Mouse (Mus musculus): Measurements from ENCODE around the gene Rpp40. TPM values are rescaled to one million over a fixed set of nuclear protein-coding genes. Genes with fewer than 3 reads are reported as not detected.

Gene Rpp40
- polyA plus RNA-seq, 1 experiment from 2014 or later, result 21.4 TPM

DNA sequence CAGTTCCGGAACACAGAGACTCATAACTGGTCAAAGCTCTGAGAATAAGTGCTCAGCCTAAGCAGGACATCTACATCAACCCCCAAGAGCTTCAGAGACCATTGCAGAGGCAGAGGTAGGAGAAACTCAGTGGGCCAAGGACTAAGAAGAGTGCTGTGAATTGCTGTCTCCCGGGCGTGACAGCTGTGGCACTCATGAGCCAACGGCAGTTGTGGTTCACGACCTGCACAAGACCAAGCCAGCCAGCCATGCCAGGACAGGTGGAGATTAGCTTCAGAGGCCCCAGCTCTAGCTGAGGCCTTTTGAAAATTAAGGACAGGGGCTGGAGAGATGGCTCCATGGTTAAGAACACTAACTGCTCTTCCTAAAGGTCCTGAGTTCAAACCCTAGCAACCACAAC, 26.6 kb downstream of the Rpp40 start:
- no peaks in the 10 kb centered on the region for H3K27me3 ChIP-seq (ENCODE audit: insufficient read depth, poor library complexity, severe bottlenecking)
- 0 out of 2 replicates have a peak, but pooled peaks cover 3% of the 10 kb centered on the region for H3K4me1 ChIP-seq (replicated peaks)
- no peaks in the 10 kb centered on the region for H3K9me3 ChIP-seq
- 0 out of 2 replicates have a peak, but pooled peaks cover 1% of the 10 kb centered on the region for H3K36me3 ChIP-seq
- WGBS, result 82% methylated on average over 5 of the region's 5 CpGs
- no peak for DNase-seq (ENCODE audit: low spot score)
- H3K4me3 ChIP-seq, result no peak overlapping the region
- no peak overlapping the region for H3K27ac ChIP-seq

DNA sequence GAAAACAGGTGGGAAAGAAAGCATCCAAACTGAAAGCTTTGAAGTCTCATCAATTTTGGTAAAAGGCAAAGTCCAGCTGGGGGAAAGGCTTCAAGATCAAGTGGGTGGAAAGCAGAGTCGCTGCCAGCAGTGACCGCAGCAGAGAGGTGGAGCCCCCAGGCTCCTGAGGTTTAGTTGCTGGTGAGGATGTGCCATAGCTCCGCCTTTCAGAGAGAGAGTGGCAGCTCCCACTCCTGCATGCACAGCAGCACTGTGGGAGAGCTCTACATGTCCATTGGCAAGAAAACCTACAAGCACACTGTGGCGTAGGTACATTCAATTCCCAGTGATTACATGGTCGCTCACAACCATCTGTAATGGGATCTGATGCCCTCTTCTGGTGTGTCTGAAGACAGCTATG, 27.1 kb downstream of the Rpp40 start:
- H3K27me3 ChIP-seq (ENCODE audit: insufficient read depth, poor library complexity, severe bottlenecking), result no peaks in the 10 kb centered on the region
- no peak for DNase-seq (ENCODE audit: low spot score)
- H3K27ac ChIP-seq, result no peak overlapping the region
- H3K4me3 ChIP-seq, result no peak overlapping the region
- H3K4me1 ChIP-seq (replicated peaks), result no peaks in the 10 kb centered on the region
- no peaks in the 10 kb centered on the region for H3K9me3 ChIP-seq
- WGBS, result 57% methylated on average over 5 of the region's 5 CpGs
- peaks cover 6% of the 10 kb centered on the region; the same call in 1 of the 2 replicates for H3K36me3 ChIP-seq

DNA sequence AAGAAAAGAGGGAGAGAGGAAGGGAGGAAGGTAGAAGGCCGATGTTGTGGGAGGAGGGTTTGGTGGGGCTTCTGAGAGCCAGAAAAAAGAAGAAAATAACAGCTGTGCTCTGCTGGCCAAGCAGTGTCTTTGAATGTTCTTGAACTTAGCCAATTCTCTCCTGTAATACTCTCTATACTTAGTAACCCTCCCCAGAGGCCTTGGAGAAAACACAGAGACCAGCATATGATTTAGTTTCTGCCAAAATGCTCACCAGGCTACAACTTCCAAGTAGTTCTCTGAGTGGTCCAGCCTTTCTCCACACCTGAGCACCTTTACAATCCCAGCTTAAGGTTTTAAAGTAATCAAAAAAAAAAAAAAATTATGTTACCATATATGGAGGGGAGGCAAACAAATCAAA, 27.9 kb downstream of the Rpp40 start:
- 75% methylated on average over 1 of the region's 1 CpGs for WGBS
- no peaks in the 10 kb centered on the region for H3K9me3 ChIP-seq
- no peak for DNase-seq (ENCODE audit: low spot score)
- H3K4me3 ChIP-seq, result no peak overlapping the region
- H3K4me1 ChIP-seq (replicated peaks), result no peaks in the 10 kb centered on the region
- H3K36me3 ChIP-seq, result peaks cover 6% of the 10 kb centered on the region; the same call in 1 of the 2 replicates
- no peak overlapping the region for H3K27ac ChIP-seq
- no peaks in the 10 kb centered on the region for H3K27me3 ChIP-seq (ENCODE audit: insufficient read depth, poor library complexity, severe bottlenecking)

DNA sequence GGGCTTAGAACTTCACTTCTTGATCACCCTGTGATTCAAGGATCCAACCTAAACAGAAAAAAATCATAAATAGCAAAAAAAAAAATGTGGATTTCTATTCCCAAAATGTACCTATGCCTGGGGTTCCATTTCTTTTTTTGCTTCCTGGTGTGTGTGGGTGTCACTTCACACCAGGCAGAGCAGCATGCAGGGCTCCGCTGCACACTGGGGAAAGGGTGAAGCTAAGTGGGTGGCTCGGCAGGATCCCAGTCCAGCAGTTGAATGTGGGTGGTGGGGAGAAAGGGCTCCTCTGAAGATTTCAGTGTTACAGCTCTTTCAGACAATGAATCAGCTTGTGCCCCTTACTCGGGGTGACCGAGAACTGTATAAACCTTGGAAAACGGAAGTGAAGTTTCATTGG, 30.8 kb downstream of the Rpp40 start:
- Histone ChIP-seq H3K36me3 (peaks cover 20% of the 10 kb centered on the region), H3K4me1 (replicated peaks) (no peaks in the 10 kb centered on the region), H3K27ac (no peak overlapping the region), H3K9me3 (no peaks in the 10 kb centered on the region), H3K4me3 (no peak overlapping the region), H3K27me3 (ENCODE audit: insufficient read depth, poor library complexity, severe bottlenecking) (no peaks in the 10 kb centered on the region)
- WGBS, result 87% methylated on average over 5 of the region's 5 CpGs
- no peak for DNase-seq (ENCODE audit: low spot score)

- Histone ChIP-seq H3K27me3 (ENCODE audit: insufficient read depth, poor library complexity, severe bottlenecking) (no peaks in the 10 kb centered on the region), H3K4me1 (replicated peaks) (no peaks in the 10 kb centered on the region), H3K9me3 (no peaks in the 10 kb centered on the region), H3K36me3 (peaks cover 27% of the 10 kb centered on the region), H3K4me3 (no peak overlapping the region), H3K27ac (no peak overlapping the region)
- no peak for DNase-seq (ENCODE audit: low spot score)
- 89% methylated on average over 3 of the region's 3 CpGs for WGBS
Measured at GRCm38 (mm10) chr13:35871107-35871506, 35.1 kb downstream of the Rpp40 start.

DNA sequence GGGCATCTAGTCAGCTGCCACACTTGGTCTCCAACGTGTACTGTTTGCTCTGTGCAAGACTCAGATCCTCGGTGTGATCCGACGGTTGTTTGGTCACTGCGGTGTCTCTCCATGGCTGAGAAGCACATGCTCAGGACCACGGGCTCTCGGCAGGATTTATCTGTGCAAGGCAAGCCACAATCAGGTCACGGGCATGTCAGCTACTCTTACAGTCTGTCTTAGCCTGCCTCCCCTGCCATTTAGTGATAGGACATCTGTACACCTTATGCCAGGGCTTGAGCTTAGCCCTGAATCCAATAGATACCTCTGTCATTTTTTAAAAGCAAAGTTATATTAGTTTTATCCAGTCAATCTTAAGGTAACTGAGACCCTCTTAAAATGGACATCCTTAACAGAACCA, 35.5 kb downstream of the Rpp40 start:
- no peaks in the 10 kb centered on the region for H3K9me3 ChIP-seq
- no peaks in the 10 kb centered on the region for H3K27me3 ChIP-seq (ENCODE audit: insufficient read depth, poor library complexity, severe bottlenecking)
- WGBS, result 91% methylated on average over 8 of the region's 8 CpGs
- peaks cover 31% of the 10 kb centered on the region for H3K36me3 ChIP-seq
- DNase-seq (ENCODE audit: low spot score), result no peak
- no peak overlapping the region for H3K27ac ChIP-seq
- no peaks in the 10 kb centered on the region for H3K4me1 ChIP-seq (replicated peaks)
- no peak overlapping the region for H3K4me3 ChIP-seq

- Histone ChIP-seq H3K4me1 (replicated peaks) (no peaks in the 10 kb centered on the region), H3K27me3 (ENCODE audit: insufficient read depth, poor library complexity, severe bottlenecking) (no peaks in the 10 kb centered on the region), H3K9me3 (no peaks in the 10 kb centered on the region), H3K4me3 (no peak overlapping the region), H3K27ac (no peak overlapping the region), H3K36me3 (peaks cover 52% of the 10 kb centered on the region)
- WGBS, result 86% methylated on average over 8 of the region's 8 CpGs
- no peak for DNase-seq (ENCODE audit: low spot score)
Measured at GRCm38 (mm10) chr13:35860916-35861315, 45.2 kb downstream of the Rpp40 start.

DNA sequence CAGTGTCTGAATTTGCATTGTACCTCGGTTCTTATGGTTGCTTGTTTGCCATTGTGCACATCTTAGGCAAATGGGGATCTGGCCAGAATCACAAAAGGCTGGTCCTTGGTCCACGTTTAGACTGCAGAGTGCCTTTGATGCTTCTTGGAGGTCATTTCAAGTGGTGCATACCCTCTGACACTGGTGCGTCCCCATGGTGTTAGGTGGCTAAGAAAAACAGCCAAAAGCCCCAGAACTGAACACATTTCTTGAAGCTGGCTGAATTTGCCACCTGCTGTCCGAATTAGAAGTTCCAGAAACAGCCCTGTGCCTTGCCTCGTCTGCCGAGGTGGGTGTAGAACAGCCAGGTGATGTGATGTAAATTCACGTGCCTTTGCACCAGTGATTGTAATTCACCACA, 48.7 kb downstream of the Rpp40 start:
- no peak for DNase-seq (ENCODE audit: low spot score)
- WGBS, result 84% methylated on average over 7 of the region's 7 CpGs
- H3K36me3 ChIP-seq, result peaks cover 24% of the 10 kb centered on the region
- H3K27me3 ChIP-seq (ENCODE audit: insufficient read depth, poor library complexity, severe bottlenecking), result no peaks in the 10 kb centered on the region
- H3K27ac ChIP-seq, result no peak overlapping the region
- no peak overlapping the region for H3K4me3 ChIP-seq
- H3K9me3 ChIP-seq, result no peaks in the 10 kb centered on the region
- H3K4me1 ChIP-seq (replicated peaks), result peaks cover 5% of the 10 kb centered on the region

- Histone ChIP-seq H3K4me3 (no peak overlapping the region), H3K27me3 (ENCODE audit: insufficient read depth, poor library complexity, severe bottlenecking) (no peaks in the 10 kb centered on the region), H3K9me3 (no peaks in the 10 kb centered on the region), H3K27ac (no peak overlapping the region), H3K4me1 (replicated peaks) (peaks cover 7% of the 10 kb centered on the region), H3K36me3 (peaks cover 16% of the 10 kb centered on the region)
- DNase-seq (ENCODE audit: low spot score), result no peak
- 83% methylated on average over 2 of the region's 2 CpGs for WGBS
Measured at GRCm38 (mm10) chr13:35852851-35853575, 53.1 kb downstream of the Rpp40 start.

DNA sequence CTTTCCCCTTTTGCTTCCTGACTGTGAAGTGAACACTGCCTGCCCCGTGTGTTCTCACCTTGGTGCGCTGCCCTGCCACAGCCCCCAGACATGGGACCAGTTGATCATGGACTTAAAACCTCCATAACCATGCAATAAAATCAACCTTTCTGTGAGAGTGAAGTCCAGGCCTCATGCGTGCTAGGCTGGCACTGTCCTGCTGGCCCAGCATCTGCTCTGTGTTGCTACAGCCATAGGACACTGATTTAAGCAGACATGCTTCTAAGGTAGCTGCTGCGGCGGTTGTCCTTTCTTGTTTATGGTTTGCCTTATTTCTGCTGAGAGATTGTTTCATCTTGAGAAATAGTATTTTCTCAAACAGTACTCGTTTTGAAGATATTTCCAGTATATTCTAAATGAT, 54.6 kb downstream of the Rpp40 start:
- H3K36me3 ChIP-seq, result 0 out of 2 replicates have a peak, but pooled peaks cover 2% of the 10 kb centered on the region
- H3K4me1 ChIP-seq (replicated peaks), result peaks cover 7% of the 10 kb centered on the region
- H3K27ac ChIP-seq, result no peak overlapping the region
- DNase-seq (ENCODE audit: low spot score), result no peak
- H3K9me3 ChIP-seq, result no peaks in the 10 kb centered on the region
- H3K27me3 ChIP-seq (ENCODE audit: insufficient read depth, poor library complexity, severe bottlenecking), result no peaks in the 10 kb centered on the region
- 92% methylated on average over 6 of the region's 6 CpGs for WGBS
- no peak overlapping the region for H3K4me3 ChIP-seq

GRCm38 (mm10) chr13:35848694-35849093, 57.5 kb downstream of the Rpp40 start:
- Histone ChIP-seq H3K4me1 (replicated peaks) (peaks cover 7% of the 10 kb centered on the region), H3K9me3 (no peaks in the 10 kb centered on the region), H3K4me3 (no peak overlapping the region), H3K27me3 (ENCODE audit: insufficient read depth, poor library complexity, severe bottlenecking) (no peaks in the 10 kb centered on the region), H3K36me3 (no peaks in the 10 kb centered on the region), H3K27ac (no peak overlapping the region)
- DNase-seq (ENCODE audit: low spot score), result no peak
- WGBS, result 83% methylated on average over 3 of the region's 3 CpGs

- Histone ChIP-seq H3K9me3 (no peaks in the 10 kb centered on the region), H3K27me3 (ENCODE audit: insufficient read depth, poor library complexity, severe bottlenecking) (no peaks in the 10 kb centered on the region), H3K36me3 (peaks cover 6% of the 10 kb centered on the region; the same call in 1 of the 2 replicates), H3K27ac (no peak overlapping the region), H3K4me1 (replicated peaks) (no peaks in the 10 kb centered on the region), H3K4me3 (no peak overlapping the region)
- no peak for DNase-seq (ENCODE audit: low spot score)
- 78% methylated on average over 3 of the region's 3 CpGs for WGBS
Measured at GRCm38 (mm10) chr13:35845306-35845705, 60.9 kb downstream of the Rpp40 start.
